Mouse (Mus musculus) lung, postnatal 0 days (tissue): ENCODE measurements around the gene Acot5. TPM values are rescaled to one million over a fixed set of nuclear protein-coding genes. Genes with fewer than 3 reads are reported as not detected.
"Not testable (repeated sequence)": the region's sequence is repeated elsewhere in the genome, so short reads cannot be mapped to it uniquely, and the experiment has no call there.

ENCODE experiments used
- ATAC-seq: fragments of 200-750 bp; cut with Nextera tagmentation; 2 replicates; pipeline ENCODE4 v1.8.0; 2017; ENCODE audit warnings: moderate library complexity
- DNase-seq: peaks from one replicate; pipeline ENCODE4 v3.0.0-alpha.2; 2016; ENCODE audit warnings: low spot score
- H3K27ac ChIP-seq: fragments of 300-500 bp; sonication (generic); 2 replicates; pipeline ENCODE4 v1.5.1; 2014; ENCODE audit warnings: antibody characterized with exemption, mild to moderate bottlenecking, low read length, mixed read lengths
- H3K27me3 ChIP-seq: fragments of 300-500 bp; sonication (generic); replicated peaks from 2 replicates; pipeline ENCODE4 v1.6.1; 2014; ENCODE audit warnings: low read length, mixed read lengths; ENCODE audit not compliant: insufficient read depth
- H3K36me3 ChIP-seq: fragments of 300-500 bp; sonication (generic); 2 replicates; pipeline ENCODE4 v1.6.1; 2014; ENCODE audit warnings: low read length, mixed read lengths; ENCODE audit not compliant: insufficient read depth
- H3K4me1 ChIP-seq: fragments of 300-500 bp; sonication (generic); 2 replicates; pipeline ENCODE4 v1.6.1; 2014; ENCODE audit warnings: antibody characterized with exemption, low read depth, low read length, mixed read lengths; ENCODE audit not compliant: insufficient read depth
- H3K4me2 ChIP-seq: fragments of 300-500 bp; sonication (generic); replicated peaks from 2 replicates; pipeline ENCODE4 v1.6.1; 2014; ENCODE audit warnings: low read depth, mild to moderate bottlenecking, low read length, moderate library complexity, mixed read lengths
- H3K4me3 ChIP-seq: fragments of 300-500 bp; sonication (generic); 2 replicates; pipeline ENCODE4 v1.5.1; 2014; ENCODE audit warnings: low read depth, low read length
- H3K9ac ChIP-seq: fragments of 300-500 bp; sonication (generic); replicated peaks from 2 replicates; pipeline ENCODE4 v1.6.1; 2014; ENCODE audit warnings: low read depth, mild to moderate bottlenecking
- H3K9me3 ChIP-seq: fragments of 300-500 bp; sonication (generic); 2 replicates; pipeline ENCODE4 v1.6.1; 2016; ENCODE audit warnings: low read length, mixed read lengths
- CTCF ChIP-seq: IDR thresholded peaks from 2 replicates; pipeline ENCODE4 v1.5.1; 2016; ENCODE audit warnings: antibody characterized with exemption, mild to moderate bottlenecking
- EP300 ChIP-seq: IDR thresholded peaks from 2 replicates; pipeline ENCODE4 v1.6.1; 2016; ENCODE audit warnings: antibody characterized with exemption, mild to moderate bottlenecking, control low read depth
- WGBS: fragments of 180-500 bp; shearing (Covaris S2); extraction: QIAGEN DNeasy Blood & Tissue Kit; methylation state at CpG from one replicate; pipeline ENCODE4 v1.1.7; 2014; 5-methylcytosine and 5-hydroxymethylcytosine counted together
- polyA plus RNA-seq: library from polyadenylated mRNA; unstranded; fragments of >200 nt; fragmentation: Nextera tagmentation; extraction: Ambion mirVana; gene quantifications from 2 replicates; pipeline ENCODE4 v1.2.1, GENCODE M21; 2015

Gene Acot5
- polyA plus RNA-seq, 1 experiment from 2014 or later, result not detected

GRCm38 (mm10) chr12:84084581-84084980, 15.5 kb downstream of the Acot5 start:
- no peak overlapping the region for H3K4me3 ChIP-seq
- no peak overlapping the region for H3K9ac ChIP-seq
- no peak overlapping the region for H3K4me2 ChIP-seq
- no peaks in the 10 kb centered on the region for H3K36me3 ChIP-seq
- ATAC-seq (no peak), DNase-seq (no peak)
- H3K9me3 ChIP-seq, result no peaks in the 10 kb centered on the region
- H3K27ac ChIP-seq, result no peak overlapping the region
- H3K27me3 ChIP-seq, result no peaks in the 10 kb centered on the region
- no peaks in the 10 kb centered on the region for H3K4me1 ChIP-seq
- WGBS, result 58% methylated on average over 4 of the region's 4 CpGs
- TF ChIP-seq EP300 (no peak), CTCF (no peak)

- not testable (repeated sequence) for H3K9me3 ChIP-seq, H3K4me2 ChIP-seq, H3K4me3 ChIP-seq, H3K27me3 ChIP-seq, ATAC-seq, H3K27ac ChIP-seq, H3K4me1 ChIP-seq, H3K36me3 ChIP-seq, H3K9ac ChIP-seq, DNase-seq
- 87% methylated on average over 5 of the region's 5 CpGs for WGBS
Observed at GRCm38 (mm10) chr12:84094666-84095065, 25.5 kb downstream of the Acot5 start.

- DNase-seq (no peak), ATAC-seq (no peak)
- 100% methylated on average over 2 of the region's 2 CpGs for WGBS
- H3K27ac ChIP-seq, result no peak overlapping the region
- no peaks in the 10 kb centered on the region for H3K4me1 ChIP-seq
- no peaks in the 10 kb centered on the region for H3K9me3 ChIP-seq
- TF ChIP-seq CTCF (no peak), EP300 (no peak)
- no peak overlapping the region for H3K4me3 ChIP-seq
- no peak overlapping the region for H3K4me2 ChIP-seq
- no peak overlapping the region for H3K9ac ChIP-seq
- no peaks in the 10 kb centered on the region for H3K27me3 ChIP-seq
- H3K36me3 ChIP-seq, result no peaks in the 10 kb centered on the region
Observed at GRCm38 (mm10) chr12:84099605-84100004, 30.5 kb downstream of the Acot5 start.

GRCm38 (mm10) chr12:84100071-84100470, 30.9 kb downstream of the Acot5 start:
- Histone ChIP-seq H3K4me3 (no peak overlapping the region), H3K4me1 (no peaks in the 10 kb centered on the region), H3K4me2 (0 out of 2 replicates have a peak overlapping the region, but pooled peaks have one; percentile 76), H3K27ac (no peak overlapping the region), H3K9me3 (no peaks in the 10 kb centered on the region), H3K9ac (no peak overlapping the region), H3K27me3 (no peaks in the 10 kb centered on the region), H3K36me3 (no peaks in the 10 kb centered on the region)
- TF ChIP-seq CTCF (no peak), EP300 (no peak)
- DNase-seq (peak; percentile 58), ATAC-seq (no peak)
- WGBS, result 0% methylated on average over 1 of the region's 1 CpGs

- WGBS, result under 1% methylated on average over 62 of the region's 80 CpGs
- H3K36me3 ChIP-seq, H3K4me1 ChIP-seq, H3K27me3 ChIP-seq, H3K9me3 ChIP-seq: not testable (repeated sequence)
- Histone ChIP-seq H3K9ac (peak within 1 kb of the TSS; percentile 36), H3K4me2 (peak within 1 kb of the TSS; percentile 76), H3K27ac (0 out of 2 replicates have a peak within 1 kb of the TSS, but pooled peaks have one; percentile 32), H3K4me3 (peak within 1 kb of the TSS; percentile 51)
- DNase-seq (peak; percentile 67), ATAC-seq (peak; percentile 78)
- TF ChIP-seq CTCF, result peak; percentile 39
Observed at GRCm38 (mm10) chr12:84100604-84101492, 31.7 kb downstream of the Acot5 start, which contains the start of gene Acot6. TSS of gene Acot6 (plus strand) at chr12:84100654.

GRCm38 (mm10) chr12:84101493-84101845, 32.3 kb downstream of the Acot5 start:
- H3K4me2 ChIP-seq, result peak overlapping the region; percentile 76
- H3K27ac ChIP-seq, result no peak overlapping the region
- H3K27me3 ChIP-seq, result no peaks in the 10 kb centered on the region
- no peak overlapping the region for H3K9ac ChIP-seq
- TF ChIP-seq EP300, result no peak
- H3K4me1 ChIP-seq, result no peaks in the 10 kb centered on the region
- DNase-seq (peak; percentile 17), ATAC-seq (peak; percentile 38; the same call in 1 of the 2 replicates)
- no peaks in the 10 kb centered on the region for H3K36me3 ChIP-seq
- peak overlapping the region; percentile 51 for H3K4me3 ChIP-seq
- no peaks in the 10 kb centered on the region for H3K9me3 ChIP-seq
- 46% methylated on average over 2 of the region's 2 CpGs for WGBS
